Mouse (Mus musculus) lung, postnatal 0 days (tissue): Measurements from ENCODE around the gene Podn. TPM values are rescaled to one million over a fixed set of nuclear protein-coding genes. Genes with fewer than 3 reads are reported as not detected.
"Not testable (repeated sequence)": the region's sequence is repeated elsewhere in the genome, so short reads cannot be mapped to it uniquely, and the experiment has no call there.

Experiments
- ATAC-seq: fragments of 200-750 bp; cut with Nextera tagmentation; 2 replicates; pipeline ENCODE4 v1.8.0; 2017; ENCODE audit warnings: moderate library complexity
- DNase-seq: peaks from one replicate; pipeline ENCODE4 v3.0.0-alpha.2; 2016; ENCODE audit warnings: low spot score
- H3K27ac ChIP-seq: fragments of 300-500 bp; sonication (generic); 2 replicates; pipeline ENCODE4 v1.5.1; 2014; ENCODE audit warnings: antibody characterized with exemption, mild to moderate bottlenecking, low read length, mixed read lengths
- H3K27me3 ChIP-seq: fragments of 300-500 bp; sonication (generic); replicated peaks from 2 replicates; pipeline ENCODE4 v1.6.1; 2014; ENCODE audit warnings: low read length, mixed read lengths; ENCODE audit not compliant: insufficient read depth
- H3K36me3 ChIP-seq: fragments of 300-500 bp; sonication (generic); 2 replicates; pipeline ENCODE4 v1.6.1; 2014; ENCODE audit warnings: low read length, mixed read lengths; ENCODE audit not compliant: insufficient read depth
- H3K4me1 ChIP-seq: fragments of 300-500 bp; sonication (generic); 2 replicates; pipeline ENCODE4 v1.6.1; 2014; ENCODE audit warnings: antibody characterized with exemption, low read depth, low read length, mixed read lengths; ENCODE audit not compliant: insufficient read depth
- H3K4me2 ChIP-seq: fragments of 300-500 bp; sonication (generic); replicated peaks from 2 replicates; pipeline ENCODE4 v1.6.1; 2014; ENCODE audit warnings: low read depth, mild to moderate bottlenecking, low read length, moderate library complexity, mixed read lengths
- H3K4me3 ChIP-seq: fragments of 300-500 bp; sonication (generic); 2 replicates; pipeline ENCODE4 v1.5.1; 2014; ENCODE audit warnings: low read depth, low read length
- H3K9ac ChIP-seq: fragments of 300-500 bp; sonication (generic); replicated peaks from 2 replicates; pipeline ENCODE4 v1.6.1; 2014; ENCODE audit warnings: low read depth, mild to moderate bottlenecking
- H3K9me3 ChIP-seq: fragments of 300-500 bp; sonication (generic); 2 replicates; pipeline ENCODE4 v1.6.1; 2016; ENCODE audit warnings: low read length, mixed read lengths
- CTCF ChIP-seq: IDR thresholded peaks from 2 replicates; pipeline ENCODE4 v1.5.1; 2016; ENCODE audit warnings: antibody characterized with exemption, mild to moderate bottlenecking
- EP300 ChIP-seq: IDR thresholded peaks from 2 replicates; pipeline ENCODE4 v1.6.1; 2016; ENCODE audit warnings: antibody characterized with exemption, mild to moderate bottlenecking, control low read depth
- WGBS: fragments of 180-500 bp; shearing (Covaris S2); extraction: QIAGEN DNeasy Blood & Tissue Kit; methylation state at CpG from one replicate; pipeline ENCODE4 v1.1.7; 2014; 5-methylcytosine and 5-hydroxymethylcytosine counted together
- polyA plus RNA-seq: library from polyadenylated mRNA; unstranded; fragments of >200 nt; fragmentation: Nextera tagmentation; extraction: Ambion mirVana; gene quantifications from 2 replicates; pipeline ENCODE4 v1.2.1, GENCODE M21; 2015

The Podn gene
- polyA plus RNA-seq, 1 experiment from 2014 or later, result 2.8 TPM

- Histone ChIP-seq H3K4me1 (no peaks in the 10 kb centered on the region; the same call in 1 of the 2 replicates), H3K9ac (no peak overlapping the region), H3K4me3 (no peak overlapping the region), H3K4me2 (no peak overlapping the region), H3K27ac (no peak overlapping the region), H3K36me3 (no peaks in the 10 kb centered on the region), H3K27me3 (no peaks in the 10 kb centered on the region), H3K9me3 (no peaks in the 10 kb centered on the region)
- ATAC-seq (no peak), DNase-seq (no peak)
- TF ChIP-seq EP300 (no peak), CTCF (no peak)
- WGBS, result 90% methylated on average over 2 of the region's 2 CpGs
These were observed 13.8 kb downstream of the Podn start for GRCm38 (mm10) chr4:108082401-108082806.

DNA sequence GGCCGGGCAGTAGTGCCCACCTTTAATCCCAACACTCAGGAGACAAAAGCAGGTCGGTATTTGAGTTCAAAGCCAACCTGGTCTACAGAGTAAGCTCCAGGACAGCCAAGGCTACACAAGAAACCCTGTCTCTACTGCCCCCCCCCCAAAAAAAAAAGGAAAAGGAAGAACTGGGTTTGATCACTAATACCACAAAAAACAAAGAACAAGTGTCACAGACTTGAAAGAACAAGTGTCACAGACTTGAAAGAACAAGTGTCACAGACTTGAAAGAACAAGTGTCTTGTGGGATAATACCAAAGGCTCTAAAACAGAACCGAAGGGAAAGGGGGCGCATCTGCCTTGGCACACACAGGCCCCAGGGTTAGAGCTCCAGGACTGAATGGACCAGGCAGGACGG, 15.4 kb downstream of the Podn start:
- TF ChIP-seq EP300, result no peak
- TF ChIP-seq CTCF, result no peak
- DNase-seq (no peak), ATAC-seq (no peak)
- Histone ChIP-seq H3K27me3 (no peaks in the 10 kb centered on the region), H3K4me3 (no peak overlapping the region), H3K27ac (no peak overlapping the region), H3K9me3 (no peaks in the 10 kb centered on the region), H3K4me2 (no peak overlapping the region), H3K9ac (no peak overlapping the region), H3K4me1 (no peaks in the 10 kb centered on the region; the same call in 1 of the 2 replicates), H3K36me3 (no peaks in the 10 kb centered on the region)
- 80% methylated on average over 5 of the region's 5 CpGs for WGBS

- Histone ChIP-seq H3K4me1 (no peaks in the 10 kb centered on the region; the same call in 1 of the 2 replicates), H3K36me3 (no peaks in the 10 kb centered on the region), H3K4me2 (no peak overlapping the region), H3K9me3 (no peaks in the 10 kb centered on the region), H3K9ac (no peak overlapping the region), H3K27me3 (no peaks in the 10 kb centered on the region), H3K4me3 (no peak overlapping the region), H3K27ac (peak overlapping the region; percentile 33)
- WGBS, result 34% methylated on average over 2 of the region's 2 CpGs
- TF ChIP-seq EP300, result no peak
- no peak for TF ChIP-seq CTCF
- DNase-seq (no peak), ATAC-seq (peak; percentile 16; the same call in 1 of the 2 replicates)
These were observed 16.5 kb downstream of the Podn start for GRCm38 (mm10) chr4:108079762-108080161.

GRCm38 (mm10) chr4:108079191-108079590, 17.1 kb downstream of the Podn start:
- H3K27me3 ChIP-seq, ATAC-seq, H3K9me3 ChIP-seq, H3K9ac ChIP-seq, DNase-seq, H3K4me1 ChIP-seq, H3K4me3 ChIP-seq, H3K4me2 ChIP-seq, H3K36me3 ChIP-seq: not testable (repeated sequence)
- 0 out of 2 replicates have a peak, but pooled peaks have one; percentile 6 for TF ChIP-seq CTCF
- whole genome bisulfite sequencing, result 61% methylated on average over 15 of the region's 15 CpGs
- peak overlapping the region; percentile 33; the same call in 1 of the 2 replicates for H3K27ac ChIP-seq

GRCm38 (mm10) chr4:108077224-108077955, 18.9 kb downstream of the Podn start:
- DNase-seq (no peak), ATAC-seq (no peak)
- H3K9me3 ChIP-seq, result no peaks in the 10 kb centered on the region
- TF ChIP-seq CTCF, result no peak
- TF ChIP-seq EP300, result no peak
- no peak overlapping the region for H3K4me2 ChIP-seq
- no peaks in the 10 kb centered on the region for H3K27me3 ChIP-seq
- 74% methylated on average over 3 of the region's 3 CpGs for WGBS
- no peak overlapping the region for H3K9ac ChIP-seq
- H3K27ac ChIP-seq, result no peak overlapping the region
- H3K4me1 ChIP-seq, result no peaks in the 10 kb centered on the region
- H3K4me3 ChIP-seq, result no peak overlapping the region
- no peaks in the 10 kb centered on the region for H3K36me3 ChIP-seq

DNA sequence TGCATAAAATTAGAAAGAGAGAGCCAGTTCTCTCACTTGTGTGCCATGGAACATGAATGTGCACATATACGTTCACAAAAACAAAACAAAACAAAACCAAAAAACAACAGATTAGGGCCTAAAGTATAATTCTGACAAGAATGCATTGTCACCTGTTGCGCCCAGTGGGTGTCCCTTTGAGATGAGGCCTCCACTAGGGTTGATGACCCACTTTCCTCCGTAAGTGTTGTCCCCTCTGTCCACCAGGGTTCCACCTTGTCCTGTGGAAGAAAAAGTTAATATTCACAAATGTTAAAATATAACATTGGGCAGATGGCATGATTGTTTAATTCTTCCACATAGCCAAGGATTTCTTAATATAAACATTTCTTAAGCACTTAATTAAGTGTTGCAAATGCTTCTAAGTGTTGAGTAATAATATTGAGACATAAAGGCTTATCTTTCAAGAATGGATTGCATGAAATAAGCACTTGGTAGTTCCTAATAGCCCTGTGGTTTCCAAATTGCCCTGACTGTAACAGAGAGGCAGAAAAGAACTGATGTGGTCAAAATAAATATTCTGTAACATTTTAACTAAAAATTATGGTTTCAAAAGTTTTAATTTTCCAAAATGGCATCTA, 21.9 kb downstream of the Podn start:
- Histone ChIP-seq H3K4me1 (no peaks in the 10 kb centered on the region), H3K27ac (peak overlapping the region; percentile 55; the same call in 1 of the 2 replicates), H3K9me3 (no peaks in the 10 kb centered on the region), H3K9ac (no peak overlapping the region), H3K27me3 (no peaks in the 10 kb centered on the region), H3K36me3 (no peaks in the 10 kb centered on the region), H3K4me2 (no peak overlapping the region), H3K4me3 (no peak overlapping the region)
- TF ChIP-seq EP300, result peak; percentile 97
- peak; percentile 51 for TF ChIP-seq CTCF
- DNase-seq (peak; percentile 91), ATAC-seq (peak; percentile 55)
- WGBS, result 57% methylated on average over 3 of the region's 3 CpGs
